Mouse (Mus musculus) midbrain, embryonic 13.5 days (tissue): Measurements from ENCODE around the gene Pappa. TPM values are rescaled to one million over a fixed set of nuclear protein-coding genes. Genes with fewer than 3 reads are reported as not detected.

Source experiments
- ATAC-seq: fragments of 200-750 bp; cut with Nextera tagmentation; 2 replicates; pipeline ENCODE4 v1.8.0; 2017; ENCODE audit warnings: mild to moderate bottlenecking, moderate TSS enrichment, moderate library complexity
- H3K27ac ChIP-seq: fragments of 300-500 bp; sonication (generic); 2 replicates; pipeline ENCODE4 v1.5.1; 2015; ENCODE audit warnings: inconsistent platforms, mild to moderate bottlenecking, moderate library complexity
- H3K27me3 ChIP-seq: fragments of 300-500 bp; sonication (generic); 2 replicates; pipeline ENCODE4 v1.6.1; 2015; ENCODE audit warnings: mild to moderate bottlenecking, inconsistent platforms
- H3K36me3 ChIP-seq: fragments of 300-500 bp; sonication (generic); 2 replicates; pipeline ENCODE4 v1.6.1; 2015; ENCODE audit warnings: mild to moderate bottlenecking, inconsistent platforms
- H3K4me1 ChIP-seq: fragments of 300-500 bp; sonication (generic); replicated peaks from 2 replicates; pipeline ENCODE4 v1.6.1; 2015; ENCODE audit warnings: inconsistent platforms
- H3K4me2 ChIP-seq: fragments of 300-500 bp; sonication (generic); replicated peaks from 2 replicates; pipeline ENCODE4 v1.6.1; 2015; ENCODE audit warnings: moderate library complexity, mild to moderate bottlenecking, inconsistent platforms
- H3K4me3 ChIP-seq: fragments of 300-500 bp; sonication (generic); replicated peaks from 2 replicates; pipeline ENCODE4 v1.5.1; 2015; ENCODE audit warnings: mild to moderate bottlenecking, inconsistent platforms
- H3K9ac ChIP-seq: fragments of 300-500 bp; sonication (generic); replicated peaks from 2 replicates; pipeline ENCODE4 v1.6.1; 2015; ENCODE audit warnings: mild to moderate bottlenecking, inconsistent platforms
- H3K9me3 ChIP-seq: fragments of 300-500 bp; sonication (generic); 2 replicates; pipeline ENCODE4 v1.6.1; 2016; ENCODE audit warnings: mild to moderate bottlenecking, inconsistent platforms
- WGBS: fragments of 180-500 bp; shearing (Covaris S2); methylation state at CpG from one replicate; pipeline ENCODE4 v1.1.7; 2015; 5-methylcytosine and 5-hydroxymethylcytosine counted together
- polyA plus RNA-seq: library from polyadenylated mRNA; unstranded; fragments of >200 nt; fragmentation: Nextera tagmentation; extraction: Ambion mirVana; gene quantifications from 2 replicates; pipeline ENCODE4 v1.2.1, GENCODE M21; 2015

Gene Pappa
- polyA plus RNA-seq, 1 experiment from 2014 or later = 0.59 TPM

- Histone ChIP-seq H3K9ac (no peak overlapping the region), H3K27me3 (peaks cover 29% of the 10 kb centered on the region), H3K9me3 (no peaks in the 10 kb centered on the region), H3K36me3 (no peaks in the 10 kb centered on the region), H3K27ac (no peak overlapping the region), H3K4me3 (no peak overlapping the region), H3K4me2 (no peak overlapping the region), H3K4me1 (peaks cover 16% of the 10 kb centered on the region)
- no peak for ATAC-seq
- WGBS = 27% methylated on average over 3 of the region's 3 CpGs
These were observed 118.5 kb downstream of the Pappa start for GRCm38 (mm10) chr4:65242434-65242931.

DNA sequence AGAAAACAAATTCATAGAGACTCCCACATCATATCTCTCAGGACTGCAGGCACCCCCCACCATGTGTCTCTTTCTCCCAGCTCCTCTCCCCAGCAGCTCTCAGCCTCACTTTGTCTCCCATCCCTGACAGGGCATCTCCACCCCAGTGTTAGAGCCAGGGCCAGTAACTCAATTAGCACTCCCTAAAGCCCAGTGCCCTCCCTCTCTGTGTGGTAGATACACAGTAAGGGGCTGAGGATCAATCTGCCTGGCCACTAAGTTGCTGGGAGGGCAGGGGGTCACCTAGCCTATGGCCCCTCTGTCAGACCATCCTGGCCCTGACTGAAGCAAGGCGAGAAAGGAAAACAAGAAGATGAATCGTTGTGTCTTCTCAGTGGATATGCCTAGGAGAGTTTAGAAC lies 119.3 kb downstream of the Pappa start:
- H3K4me2 ChIP-seq = no peak overlapping the region
- no peak for ATAC-seq

GRCm38 (mm10) chr4:65245015-65245414 lies 121.0 kb downstream of the Pappa start:
- Histone ChIP-seq H3K9me3 (no peaks in the 10 kb centered on the region), H3K4me2 (no peak overlapping the region), H3K27ac (no peak overlapping the region), H3K4me1 (0 out of 2 replicates have a peak, but pooled peaks cover 3% of the 10 kb centered on the region), H3K4me3 (no peak overlapping the region), H3K36me3 (no peaks in the 10 kb centered on the region), H3K9ac (no peak overlapping the region), H3K27me3 (peaks cover 43% of the 10 kb centered on the region)
- 9% methylated on average over 4 of the region's 4 CpGs for WGBS
- ATAC-seq = no peak

More for the DNA sequence above, 119.3 kb downstream of the Pappa start:
- no peak overlapping the region for H3K4me3 ChIP-seq
- H3K36me3 ChIP-seq = no peaks in the 10 kb centered on the region
- H3K27me3 ChIP-seq = peaks cover 31% of the 10 kb centered on the region
- H3K9ac ChIP-seq = no peak overlapping the region
- 10% methylated on average over 2 of the region's 2 CpGs for WGBS
- H3K27ac ChIP-seq = no peak overlapping the region
- peaks cover 10% of the 10 kb centered on the region for H3K4me1 ChIP-seq
- no peaks in the 10 kb centered on the region for H3K9me3 ChIP-seq

DNA sequence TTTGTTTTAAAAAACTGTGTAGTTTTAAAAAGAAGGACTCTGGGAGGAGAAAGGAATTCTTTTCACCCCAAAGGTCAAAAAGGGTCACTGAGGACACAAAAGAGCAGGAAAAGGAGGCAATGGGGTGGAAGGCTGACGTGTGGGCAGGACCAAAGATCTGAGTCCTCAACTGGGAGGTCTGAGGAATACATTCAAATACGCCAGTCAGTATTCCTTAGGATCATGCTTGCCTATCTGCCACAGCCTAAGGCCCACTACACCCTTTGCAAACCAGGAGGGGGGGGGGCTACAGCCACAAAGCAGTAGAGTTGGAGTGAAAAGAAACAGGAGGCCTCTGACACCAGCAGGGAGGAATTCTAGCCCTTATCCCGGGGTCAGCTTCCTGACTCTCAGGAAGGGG lies 121.5 kb downstream of the Pappa start:
- no peaks in the 10 kb centered on the region for H3K36me3 ChIP-seq
- peaks cover 45% of the 10 kb centered on the region for H3K27me3 ChIP-seq
- 13% methylated on average over 3 of the region's 3 CpGs for WGBS
- no peak overlapping the region for H3K27ac ChIP-seq
- no peaks in the 10 kb centered on the region for H3K9me3 ChIP-seq
- ATAC-seq = no peak
- H3K4me2 ChIP-seq = no peak overlapping the region
- no peak overlapping the region for H3K4me3 ChIP-seq
- 0 out of 2 replicates have a peak, but pooled peaks cover 3% of the 10 kb centered on the region for H3K4me1 ChIP-seq
- H3K9ac ChIP-seq = no peak overlapping the region

GRCm38 (mm10) chr4:65252193-65252592 lies 128.2 kb downstream of the Pappa start:
- no peaks in the 10 kb centered on the region for H3K36me3 ChIP-seq
- peak; percentile 88 for ATAC-seq
- 1% methylated on average over 8 of the region's 8 CpGs for WGBS

GRCm38 (mm10) chr4:65254073-65254472 lies 130.1 kb downstream of the Pappa start:
- Histone ChIP-seq H3K27me3 (peaks cover 35% of the 10 kb centered on the region), H3K4me3 (no peak overlapping the region), H3K27ac (no peak overlapping the region), H3K36me3 (no peaks in the 10 kb centered on the region), H3K9ac (no peak overlapping the region), H3K4me2 (no peak overlapping the region), H3K4me1 (peaks cover 13% of the 10 kb centered on the region), H3K9me3 (no peaks in the 10 kb centered on the region)
- 88% methylated on average over 1 of the region's 1 CpGs for WGBS
- no peak for ATAC-seq

More at GRCm38 (mm10) chr4:65252193-65252592, 128.2 kb downstream of the Pappa start:
- Histone ChIP-seq H3K4me1 (peaks cover 13% of the 10 kb centered on the region), H3K4me2 (peak overlapping the region; percentile 17; the same call in 1 of the 2 replicates), H3K27ac (no peak overlapping the region), H3K4me3 (no peak overlapping the region), H3K9me3 (no peaks in the 10 kb centered on the region), H3K27me3 (peaks cover 44% of the 10 kb centered on the region), H3K9ac (no peak overlapping the region)

- 79% methylated on average over 2 of the region's 2 CpGs for WGBS
- Histone ChIP-seq H3K9ac (no peak overlapping the region), H3K9me3 (no peaks in the 10 kb centered on the region), H3K4me3 (no peak overlapping the region), H3K4me1 (no peaks in the 10 kb centered on the region), H3K36me3 (no peaks in the 10 kb centered on the region), H3K27me3 (peaks cover 7% of the 10 kb centered on the region; the same call in 1 of the 2 replicates), H3K27ac (no peak overlapping the region), H3K4me2 (no peak overlapping the region)
- no peak for ATAC-seq
These were observed 143.1 kb downstream of the Pappa start for GRCm38 (mm10) chr4:65267066-65267465.

DNA sequence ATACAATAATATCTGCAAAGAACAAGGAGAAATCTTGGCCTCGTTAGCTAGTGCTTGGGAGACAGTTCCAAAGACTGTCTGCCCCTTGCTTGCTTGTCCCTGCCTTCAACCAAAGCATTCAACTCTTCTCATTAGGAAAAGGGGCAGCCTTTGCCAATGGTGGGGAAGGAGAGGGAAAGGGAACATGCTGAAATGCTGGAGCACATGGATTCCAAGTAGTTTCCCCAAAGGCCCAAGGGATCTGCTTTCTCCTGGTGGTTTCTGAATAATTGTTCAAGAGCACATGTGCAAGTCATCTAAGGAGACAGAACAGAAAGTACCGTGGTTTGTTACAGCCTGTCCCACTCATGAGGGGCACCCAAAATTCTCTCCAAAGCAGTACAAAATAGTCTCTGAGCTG lies 146.0 kb downstream of the Pappa start:
- Histone ChIP-seq H3K9me3 (no peaks in the 10 kb centered on the region), H3K27ac (no peak overlapping the region)
- ATAC-seq = no peak

GRCm38 (mm10) chr4:65272295-65272694 lies 148.3 kb downstream of the Pappa start:
- no peak for ATAC-seq
- WGBS = 55% methylated on average over 4 of the region's 4 CpGs

More for the DNA sequence above, 146.0 kb downstream of the Pappa start:
- Histone ChIP-seq H3K36me3 (no peaks in the 10 kb centered on the region), H3K4me2 (no peak overlapping the region), H3K9ac (no peak overlapping the region), H3K4me3 (no peak overlapping the region), H3K4me1 (no peaks in the 10 kb centered on the region), H3K27me3 (peaks cover 8% of the 10 kb centered on the region)
- 91% methylated on average over 2 of the region's 2 CpGs for WGBS

DNA sequence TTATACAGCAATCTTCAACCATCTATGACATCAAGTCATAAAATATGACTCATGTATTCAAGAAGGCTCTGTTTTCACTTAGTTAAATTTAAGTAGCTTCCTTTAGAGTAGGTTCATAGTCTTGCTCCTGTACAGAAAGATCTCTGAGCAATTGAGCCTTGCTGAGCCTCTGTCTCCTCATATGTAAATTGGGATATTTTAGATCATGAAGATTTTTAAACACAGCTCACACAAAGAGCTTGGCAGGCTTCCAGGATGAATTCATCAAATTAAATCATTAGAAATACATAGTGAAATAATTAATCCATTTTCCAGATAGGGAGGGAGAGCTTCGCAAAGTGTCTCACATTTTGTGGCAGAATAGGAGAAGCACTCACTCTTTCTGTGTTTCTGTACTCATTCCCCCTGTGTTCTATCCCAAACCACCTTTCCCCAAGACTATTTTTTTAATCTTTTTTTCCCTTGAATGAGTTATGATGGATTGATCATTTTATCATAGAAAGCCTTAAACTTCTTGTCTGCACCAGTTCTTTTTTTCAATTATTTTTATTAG lies 149.4 kb downstream of the Pappa start:
- no peak overlapping the region for H3K27ac ChIP-seq
- H3K27me3 ChIP-seq = peaks cover 22% of the 10 kb centered on the region
- no peak overlapping the region for H3K4me3 ChIP-seq
- no peak overlapping the region for H3K9ac ChIP-seq
- H3K4me2 ChIP-seq = no peak overlapping the region
- ATAC-seq = no peak
- H3K4me1 ChIP-seq = peaks cover 4% of the 10 kb centered on the region
- no peaks in the 10 kb centered on the region for H3K9me3 ChIP-seq
- 70% methylated on average over 1 of the region's 1 CpGs for WGBS
- no peaks in the 10 kb centered on the region for H3K36me3 ChIP-seq

More at GRCm38 (mm10) chr4:65272295-65272694, 148.3 kb downstream of the Pappa start:
- Histone ChIP-seq H3K36me3 (no peaks in the 10 kb centered on the region), H3K4me1 (no peaks in the 10 kb centered on the region), H3K9me3 (no peaks in the 10 kb centered on the region), H3K4me2 (no peak overlapping the region), H3K4me3 (no peak overlapping the region), H3K27me3 (peaks cover 22% of the 10 kb centered on the region), H3K9ac (no peak overlapping the region), H3K27ac (no peak overlapping the region)

GRCm38 (mm10) chr4:65278451-65279271 lies 154.7 kb downstream of the Pappa start:
- peak; percentile 78 for ATAC-seq
- Histone ChIP-seq H3K4me2 (no peak overlapping the region), H3K4me3 (no peak overlapping the region), H3K27me3 (peaks cover 20% of the 10 kb centered on the region), H3K36me3 (no peaks in the 10 kb centered on the region), H3K4me1 (peaks cover 25% of the 10 kb centered on the region), H3K27ac (no peak overlapping the region), H3K9ac (no peak overlapping the region), H3K9me3 (no peaks in the 10 kb centered on the region)
- WGBS = 9% methylated on average over 10 of the region's 10 CpGs

- no peak for ATAC-seq
- no peak overlapping the region for H3K27ac ChIP-seq
- H3K4me3 ChIP-seq = no peak overlapping the region
- peaks cover 25% of the 10 kb centered on the region for H3K4me1 ChIP-seq
- 58% methylated on average over 4 of the region's 4 CpGs for WGBS
- peaks cover 20% of the 10 kb centered on the region for H3K27me3 ChIP-seq
- no peaks in the 10 kb centered on the region for H3K9me3 ChIP-seq
- no peak overlapping the region for H3K4me2 ChIP-seq
- no peaks in the 10 kb centered on the region for H3K36me3 ChIP-seq
- H3K9ac ChIP-seq = no peak overlapping the region
These were observed 155.3 kb downstream of the Pappa start for GRCm38 (mm10) chr4:65279272-65279653.
